Comparison of ENCODE assay signal across 8 mouse cellular contexts in the genomic region with DNA sequence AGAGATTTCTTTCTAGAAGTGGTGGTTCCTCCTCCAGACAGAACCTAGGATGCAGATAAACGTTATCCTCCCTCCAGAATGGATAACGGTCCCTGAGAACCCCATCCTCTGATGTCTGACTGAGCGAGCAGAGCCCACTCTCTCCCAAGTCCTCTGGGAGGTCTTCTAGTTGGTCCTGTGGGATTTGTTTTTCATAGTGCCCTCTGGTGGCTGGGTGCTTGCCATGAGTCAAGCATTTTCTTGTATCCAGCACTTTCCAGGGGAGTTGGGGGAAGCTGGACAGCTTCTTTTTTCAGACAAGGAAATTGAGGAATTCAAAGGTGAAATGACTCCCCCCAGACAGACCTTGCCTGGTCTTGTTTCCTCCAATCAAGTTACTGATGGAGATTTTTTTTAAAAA.
A peak's percentile ranks its signal among the peaks of the same experiment; 100 is the strongest.
DNase-seq lines count a peak whose midpoint lies in the region; ATAC-seq and TF ChIP-seq lines count a peak whose summit lies in the region.

No protein-coding gene starts in this region.

- H3K27me3 ChIP-seq in hindbrain, embryonic 10.5 days (ENCODE audit: insufficient read depth, poor library complexity, severe bottlenecking): 0 out of 2 replicates have a peak, but pooled peaks cover 5% of the 10 kb centered on the region
- H3K27me3 ChIP-seq in hindbrain, embryonic 12.5 days: no peaks in the 10 kb centered on the region
- peaks cover 96% of the 10 kb centered on the region for H3K27me3 ChIP-seq in CH12.LX (replicated peaks)
- no peaks in the 10 kb centered on the region for H3K27me3 ChIP-seq in forebrain, embryonic 16.5 days (replicated peaks; ENCODE audit: control insufficient read depth, insufficient read depth, low read length)

- ATAC-seq in hindbrain, embryonic 12.5 days (ENCODE audit: low FRiP score): no peak
- ATAC-seq in granulocyte monocyte progenitor cell, adult 5-6 weeks (replicated peaks; ENCODE audit: poor library complexity, severe bottlenecking): peak; percentile 39; the same call in 1 of the 2 replicates
- ATAC-seq in forebrain, embryonic 16.5 days: no peak

- dilution Hi-C loops in CH12.LX (cut with MboI; ENCODE audit: extremely low pct_ligation_motif_present, extremely low pct_unique_long_range_greater_than_20kb, low sequenced_read_pairs): no loop called here

- H3K4me1 ChIP-seq in hindbrain, embryonic 10.5 days (replicated peaks): peaks cover 13% of the 10 kb centered on the region; the same call in 1 of the 2 replicates
- H3K4me1 ChIP-seq in hindbrain, embryonic 12.5 days: 0 out of 2 replicates have a peak, but pooled peaks cover 2% of the 10 kb centered on the region
- H3K4me1 ChIP-seq in CH12.LX (ENCODE audit: control insufficient read depth in 1 of 2, insufficient read depth in 2 of 2): no peaks in the 10 kb centered on the region
- no peaks in the 10 kb centered on the region for H3K4me1 ChIP-seq in forebrain, embryonic 16.5 days (replicated peaks; ENCODE audit: control insufficient read depth, insufficient read depth, low read length)

- no peak for TF ChIP-seq EP300 in CH12.LX (IDR thresholded peaks at IDR 0.05; ENCODE audit: low read length)

- H3K4me3 ChIP-seq in hindbrain, embryonic 10.5 days: no peak overlapping the region
- H3K4me3 ChIP-seq in hindbrain, embryonic 12.5 days: no peak overlapping the region
- H3K4me3 ChIP-seq in CH12.LX (replicated peaks in 1 of 3; ENCODE audit: low read depth in 2 of 3, low read length in 2 of 3, poor library complexity in 1 of 3): no peak overlapping the region
- H3K4me3 ChIP-seq in forebrain, embryonic 16.5 days (replicated peaks; ENCODE audit: low read length): no peak overlapping the region

- TF ChIP-seq CTCF in CH12.LX (conservative IDR thresholded peaks at IDR 0.05 in 1 of 2, IDR thresholded peaks at IDR 0.05 in 1 of 2; ENCODE audit: low read depth in 2 of 2, low read length in 2 of 2): peak; percentile 17 to 65; a peak in 2 of 4 replicates

- no peak for TF ChIP-seq POLR2A in CH12.LX (IDR thresholded peaks at IDR 0.05; ENCODE audit: low read depth, low read length)

- no peaks in the 10 kb centered on the region for H3K9me3 ChIP-seq in hindbrain, embryonic 10.5 days
- H3K9me3 ChIP-seq in hindbrain, embryonic 12.5 days (replicated peaks): no peaks in the 10 kb centered on the region
- no peaks in the 10 kb centered on the region for H3K9me3 ChIP-seq in CH12.LX (replicated peaks; ENCODE audit: low read length)
- no peaks in the 10 kb centered on the region for H3K9me3 ChIP-seq in forebrain, embryonic 16.5 days (ENCODE audit: control insufficient read depth, low read length)

- H3K9ac ChIP-seq in hindbrain, embryonic 12.5 days: no peak overlapping the region
- H3K9ac ChIP-seq in CH12.LX (ENCODE audit: insufficient read depth, low read depth): no peak overlapping the region
- H3K9ac ChIP-seq in forebrain, embryonic 16.5 days (replicated peaks; ENCODE audit: low read depth, low read length): no peak overlapping the region

- H3K79me2 ChIP-seq in CH12.LX (replicated peaks; ENCODE audit: control insufficient read depth, extremely low read depth, insufficient read depth, poor library complexity, severe bottlenecking): no peaks in the 10 kb centered on the region

- 63% methylated on average over 3 of the region's 3 CpGs for WGBS in hindbrain, embryonic 10.5 days
- WGBS in hindbrain, embryonic 12.5 days: 57% methylated on average over 3 of the region's 3 CpGs
- WGBS in forebrain, embryonic 16.5 days: 60% methylated on average over 3 of the region's 3 CpGs

- peak; percentile 41 for DNase-seq in hindbrain, embryonic 10.5 days (ENCODE audit: low spot score)
- DNase-seq in CH12.LX (ENCODE audit: extremely low read depth): peak; percentile 12
- DNase-seq in adrenal gland, adult 8-10 months: peak; percentile 21
- peak; percentile 36 for DNase-seq in left cerebral cortex, postnatal 4 days
- peak; percentile 31 for DNase-seq in skeletal muscle tissue, adult 2 months (ENCODE audit: low read depth, low spot score)

- in situ Hi-C loops in CH12.LX (cut with MboI; ENCODE audit: low pct_ligation_motif_present, low pct_unique_long_range_greater_than_20kb, low sequenced_read_pairs): loop anchor here (5.0 kb wide), 1 partner anchor 244 kb away; no protein-coding TSS in a partner anchor

- no peak overlapping the region for H3K4me2 ChIP-seq in hindbrain, embryonic 12.5 days (replicated peaks)
- H3K4me2 ChIP-seq in CH12.LX (ENCODE audit: insufficient read depth, low read depth, poor library complexity, severe bottlenecking): no peak overlapping the region
- H3K4me2 ChIP-seq in forebrain, embryonic 16.5 days (ENCODE audit: low read length): no peak overlapping the region

- H3K36me3 ChIP-seq in hindbrain, embryonic 10.5 days: no peaks in the 10 kb centered on the region
- H3K36me3 ChIP-seq in hindbrain, embryonic 12.5 days: no peaks in the 10 kb centered on the region
- no peaks in the 10 kb centered on the region for H3K36me3 ChIP-seq in CH12.LX (replicated peaks in 1 of 2; ENCODE audit: control insufficient read depth in 1 of 2, insufficient read depth in 1 of 2, low read length in 1 of 2)
- no peaks in the 10 kb centered on the region for H3K36me3 ChIP-seq in forebrain, embryonic 16.5 days (ENCODE audit: control insufficient read depth, insufficient read depth)

- TF ChIP-seq RAD21 in CH12.LX (IDR thresholded peaks at IDR 0.05; ENCODE audit: low read depth, low read length): peak; percentile 34

- intact Hi-C loops in left cerebral cortex, postnatal 4 days (cut with DNase I): loop anchor here (5.0 to 10.0 kb wide), 2 partner anchors 154 to 237 kb away; partner anchors contain the start of gene Chst15

- no peak overlapping the region for H3K27ac ChIP-seq in hindbrain, embryonic 10.5 days
- no peak overlapping the region for H3K27ac ChIP-seq in hindbrain, embryonic 12.5 days
- no peak overlapping the region for H3K27ac ChIP-seq in CH12.LX (ENCODE audit: insufficient read depth, low read depth)
- H3K27ac ChIP-seq in forebrain, embryonic 16.5 days (ENCODE audit: low read length): no peak overlapping the region

TF ChIP-seq in CH12.LX, 34 proteins besides CTCF, POLR2A, EP300 and RAD21:
- TF ChIP-seq RCOR1 (conservative IDR thresholded peaks at IDR 0.05; ENCODE audit: low read depth, low read length) (no peak), MAX (IDR thresholded peaks at IDR 0.05; ENCODE audit: low read length) (no peak), SMC3 (IDR thresholded peaks at IDR 0.05; ENCODE audit: low read depth, low read length) (peak; percentile 76)
